In genomic region chr3:149117684-149118056, GRCm38 (mm10) we compare ENCODE assay signal across 25 mouse cellular contexts.
A peak's percentile ranks its signal among the peaks of the same experiment; 100 is the strongest.
DNase-seq lines count a peak whose midpoint lies in the region; ATAC-seq lines count a peak whose summit lies in the region.
"Had no signal": no experiment of that assay in that cellular context is flagged by ENCODE, and none has a peak within 500 bp of the region (broad histone marks: within the 10 kb centered on the region; RNA-seq: fewer than 3 reads in every experiment).

No protein-coding gene starts in this region.

- H3K4me3 ChIP-seq in heart, embryonic 12.5 days, result no peak overlapping the region
- no peak overlapping the region for H3K4me3 ChIP-seq in kidney, embryonic 16.5 days (ENCODE audit: low read length)
- H3K4me3 ChIP-seq in lung, embryonic 16.5 days (ENCODE audit: low read length), result no peak overlapping the region
- H3K4me3 ChIP-seq: embryonic facial prominence, embryonic 12.5 days; forebrain, embryonic 10.5 days; forebrain, embryonic 15.5 days; gastrocnemius, adult 2 months; heart, adult 2 months; heart, embryonic 13.5 days; liver, embryonic 15.5 days; midbrain, embryonic 10.5 days; midbrain, embryonic 15.5 days; neural tube, embryonic 15.5 days had no signal

- no peak for DNase-seq in heart, adult 18-20 months
- DNase-seq in kidney, adult 11 months, result no peak
- DNase-seq in lung, postnatal 25 days (ENCODE audit: low spot score), result no peak
- no peak for DNase-seq in spleen, adult 12 weeks (ENCODE audit: low spot score)
- DNase-seq: cerebellum, adult 11 months; cerebellum, adult 9-10 months; cerebellum, postnatal 36 days; gastrocnemius, postnatal 36 days; right cerebral cortex, postnatal 25 days; spleen, adult 18-20 months; thymus, postnatal 4 days had no signal

- no peak overlapping the region for H3K9ac ChIP-seq in heart, embryonic 12.5 days
- H3K9ac ChIP-seq in kidney, embryonic 16.5 days (replicated peaks; ENCODE audit: low read length), result no peak overlapping the region
- no peak overlapping the region for H3K9ac ChIP-seq in lung, embryonic 16.5 days (ENCODE audit: low read length)
- H3K9ac ChIP-seq: embryonic facial prominence, embryonic 12.5 days; forebrain, embryonic 15.5 days; heart, embryonic 13.5 days; liver, embryonic 15.5 days; midbrain, embryonic 15.5 days; neural tube, embryonic 15.5 days had no signal

- no peak overlapping the region for H3K4me2 ChIP-seq in heart, embryonic 12.5 days
- no peak overlapping the region for H3K4me2 ChIP-seq in kidney, embryonic 16.5 days (replicated peaks; ENCODE audit: low read depth, low read length)
- no peak overlapping the region for H3K4me2 ChIP-seq in lung, embryonic 16.5 days (ENCODE audit: low read depth, low read length)
- H3K4me2 ChIP-seq: embryonic facial prominence, embryonic 12.5 days; forebrain, embryonic 15.5 days; liver, embryonic 15.5 days; midbrain, embryonic 15.5 days; neural tube, embryonic 15.5 days had no signal

- H3K4me1 ChIP-seq in heart, embryonic 12.5 days (replicated peaks), result peaks cover 20% of the 10 kb centered on the region
- H3K4me1 ChIP-seq in kidney, embryonic 16.5 days (ENCODE audit: insufficient read depth, low read length), result peaks cover 14% of the 10 kb centered on the region; the same call in 1 of the 2 replicates
- peaks cover 21% of the 10 kb centered on the region for H3K4me1 ChIP-seq in lung, embryonic 16.5 days (replicated peaks; ENCODE audit: control insufficient read depth, insufficient read depth, low read length)
- H3K4me1 ChIP-seq: forebrain, embryonic 15.5 days; liver, embryonic 15.5 days; neural tube, embryonic 15.5 days had no signal

- H3K9me3 ChIP-seq in heart, embryonic 12.5 days (replicated peaks), result no peaks in the 10 kb centered on the region
- H3K9me3 ChIP-seq in kidney, embryonic 16.5 days (ENCODE audit: low read length), result no peaks in the 10 kb centered on the region
- H3K9me3 ChIP-seq in lung, embryonic 16.5 days (ENCODE audit: control insufficient read depth, low read length), result no peaks in the 10 kb centered on the region
- H3K9me3 ChIP-seq: embryonic facial prominence, embryonic 12.5 days; forebrain, embryonic 10.5 days; forebrain, embryonic 15.5 days; heart, embryonic 13.5 days; liver, embryonic 15.5 days; midbrain, embryonic 10.5 days; midbrain, embryonic 15.5 days; neural tube, embryonic 15.5 days had no signal

- WGBS in heart, embryonic 12.5 days, result 78% methylated on average over 4 of the region's 4 CpGs
- 67% methylated on average over 4 of the region's 4 CpGs for WGBS in kidney, embryonic 16.5 days
- WGBS in lung, embryonic 16.5 days, result 71% methylated on average over 4 of the region's 4 CpGs

- peak; percentile 57; the same call in 1 of the 2 replicates for ATAC-seq in heart, embryonic 12.5 days (ENCODE audit: insufficient number of reproducible peaks, low FRiP score)
- peak; percentile 50; the same call in 1 of the 2 replicates for ATAC-seq in kidney, embryonic 16.5 days (ENCODE audit: low FRiP score, low TSS enrichment)
- no peak for ATAC-seq in lung, embryonic 16.5 days (ENCODE audit: low read depth)
- ATAC-seq: forebrain, embryonic 15.5 days; hindbrain, embryonic 16.5 days; midbrain, embryonic 15.5 days had no signal

- no peaks in the 10 kb centered on the region for H3K36me3 ChIP-seq in heart, embryonic 12.5 days
- no peaks in the 10 kb centered on the region for H3K36me3 ChIP-seq in kidney, embryonic 16.5 days (ENCODE audit: insufficient read depth, low read length)
- H3K36me3 ChIP-seq in lung, embryonic 16.5 days (ENCODE audit: control insufficient read depth, insufficient read depth, low read length), result no peaks in the 10 kb centered on the region
- H3K36me3 ChIP-seq: embryonic facial prominence, embryonic 12.5 days; forebrain, embryonic 10.5 days; forebrain, embryonic 15.5 days; heart, embryonic 13.5 days; liver, embryonic 15.5 days; midbrain, embryonic 10.5 days; midbrain, embryonic 15.5 days; neural tube, embryonic 15.5 days had no signal

- no peaks in the 10 kb centered on the region for H3K27me3 ChIP-seq in heart, embryonic 12.5 days (replicated peaks)
- H3K27me3 ChIP-seq in kidney, embryonic 16.5 days (ENCODE audit: insufficient read depth, low read length), result no peaks in the 10 kb centered on the region
- H3K27me3 ChIP-seq in lung, embryonic 16.5 days (ENCODE audit: control insufficient read depth, insufficient read depth, low read depth, low read length), result no peaks in the 10 kb centered on the region
- H3K27me3 ChIP-seq: embryonic facial prominence, embryonic 12.5 days; forebrain, embryonic 15.5 days; liver, embryonic 15.5 days; midbrain, embryonic 15.5 days; neural tube, embryonic 15.5 days had no signal

- no peak overlapping the region; the same call in 1 of the 2 replicates for H3K27ac ChIP-seq in heart, embryonic 12.5 days (ENCODE audit: poor library complexity, severe bottlenecking)
- H3K27ac ChIP-seq in kidney, embryonic 16.5 days (ENCODE audit: low read length), result no peak overlapping the region; the same call in 1 of the 2 replicates
- H3K27ac ChIP-seq in lung, embryonic 16.5 days (ENCODE audit: low read length), result peak overlapping the region; percentile 76
- H3K27ac ChIP-seq: embryonic facial prominence, embryonic 12.5 days; forebrain, embryonic 10.5 days; forebrain, embryonic 15.5 days; gastrocnemius, adult 2 months; heart, adult 2 months; liver, embryonic 15.5 days; midbrain, embryonic 10.5 days; midbrain, embryonic 15.5 days; neural tube, embryonic 15.5 days had no signal
